Mouse (Mus musculus) spleen, adult 2 months (tissue): ENCODE data around the gene Gm45711. TPM values are rescaled to one million over a fixed set of nuclear protein-coding genes. Genes with fewer than 3 reads are reported as not detected.

Experiments
- DNase-seq, 2 experiments: peaks; one replicate each; pipeline versions ENCODE4 v3.0.0 to v3.0.0-alpha.2; 2012 to 2021; ENCODE audit warnings: low spot score in 2 of 2, low read depth in 1 of 2
- H3K27ac ChIP-seq: fragments of 200-500 bp; 2 replicates; pipeline ENCODE4 v1.5.1; 2012; ENCODE audit warnings: low read length, inconsistent platforms; ENCODE audit not compliant: insufficient read depth
- H3K27me3 ChIP-seq: fragments of 200-500 bp; 2 replicates; pipeline ENCODE4 v1.6.1; 2012; ENCODE audit warnings: mild to moderate bottlenecking, moderate library complexity, low read length, inconsistent platforms; ENCODE audit not compliant: control insufficient read depth, insufficient read depth
- H3K36me3 ChIP-seq: fragments of 200-500 bp; 2 replicates; pipeline ENCODE4 v1.6.1; 2012; ENCODE audit warnings: mild to moderate bottlenecking, low read length, inconsistent platforms; ENCODE audit not compliant: control insufficient read depth, insufficient read depth
- H3K4me1 ChIP-seq: fragments of 200-500 bp; 2 replicates; pipeline ENCODE4 v1.6.1; 2011; ENCODE audit warnings: inconsistent platforms; ENCODE audit not compliant: control insufficient read depth, insufficient read depth, insufficient read length
- H3K4me3 ChIP-seq: fragments of 200-500 bp; 2 replicates; pipeline ENCODE4 v1.5.1; 2011; ENCODE audit warnings: mild to moderate bottlenecking, inconsistent platforms; ENCODE audit not compliant: insufficient read depth, insufficient read length; ENCODE audit errors: extremely low read depth
- CTCF ChIP-seq: fragments of 200-500 bp; IDR thresholded peaks from 2 replicates; pipeline ENCODE4 v1.5.1; 2011; ENCODE audit warnings: mild to moderate bottlenecking, inconsistent platforms; ENCODE audit not compliant: insufficient read depth, insufficient read length, insufficient replicate concordance; ENCODE audit errors: extremely low read depth
- POLR2A ChIP-seq: fragments of 200-500 bp; IDR thresholded peaks from 2 replicates; pipeline ENCODE4 v1.6.1; 2011; ENCODE audit warnings: low read depth, low read length, inconsistent platforms
- WGBS: fragments of 180-500 bp; shearing (Covaris S2); methylation state at CpG from one replicate; pipeline ENCODE4 v1.1.7; 2018; 5-methylcytosine and 5-hydroxymethylcytosine counted together
- polyA plus RNA-seq: library from polyadenylated mRNA; depleted of rRNA; stranded (reverse); fragments of >200 nt; gene quantifications from 2 replicates; pipeline ENCODE4 v1.2.3, GENCODE M21; 2012; rRNA removed

Gm45711 gene
- polyA plus RNA-seq, 1 experiment: not detected

- 12% methylated on average over 10 of the region's 10 CpGs for WGBS
- TF ChIP-seq POLR2A: no peak
- no peak for TF ChIP-seq CTCF
- Histone ChIP-seq H3K4me3 (peak overlapping the region; percentile 32; the same call in 1 of the 2 replicates), H3K36me3 (peaks cover 32% of the 10 kb centered on the region), H3K27me3 (no peaks in the 10 kb centered on the region), H3K4me1 (peaks cover 20% of the 10 kb centered on the region), H3K27ac (peak overlapping the region; percentile 86)
- DNase-seq: peak in 1 of 2 experiments; percentile 68
These were observed 70.4 kb downstream of the Gm45711 start for GRCm38 (mm10) chr8:104239418-104239861.

GRCm38 (mm10) chr8:104234573-104234972 lies 75.3 kb downstream of the Gm45711 start:
- H3K27ac ChIP-seq: no peak overlapping the region
- peaks cover 14% of the 10 kb centered on the region; the same call in 1 of the 2 replicates for H3K4me1 ChIP-seq
- no peak overlapping the region for H3K4me3 ChIP-seq
- no peak for DNase-seq
- WGBS: 89% methylated on average over 6 of the region's 6 CpGs
- H3K27me3 ChIP-seq: no peaks in the 10 kb centered on the region
- H3K36me3 ChIP-seq: peaks cover 43% of the 10 kb centered on the region
- TF ChIP-seq POLR2A: no peak
- no peak for TF ChIP-seq CTCF

- Histone ChIP-seq H3K4me3 (no peak overlapping the region), H3K27me3 (no peaks in the 10 kb centered on the region), H3K4me1 (peaks cover 3% of the 10 kb centered on the region; the same call in 1 of the 2 replicates), H3K36me3 (peaks cover 51% of the 10 kb centered on the region), H3K27ac (peak overlapping the region; percentile 43)
- TF ChIP-seq POLR2A: no peak
- no peak for TF ChIP-seq CTCF
- peak in 1 of 2 experiments; percentile 37 for DNase-seq
- WGBS: 52% methylated on average over 5 of the region's 5 CpGs
These were observed 77.0 kb downstream of the Gm45711 start for GRCm38 (mm10) chr8:104232919-104233318.

GRCm38 (mm10) chr8:104232039-104232438 lies 77.8 kb downstream of the Gm45711 start:
- Histone ChIP-seq H3K36me3 (peaks cover 53% of the 10 kb centered on the region), H3K4me1 (peaks cover 3% of the 10 kb centered on the region; the same call in 1 of the 2 replicates), H3K4me3 (no peak overlapping the region), H3K27ac (no peak overlapping the region), H3K27me3 (no peaks in the 10 kb centered on the region)
- WGBS: 87% methylated on average over 4 of the region's 4 CpGs
- no peak for TF ChIP-seq POLR2A
- no peak for DNase-seq

Other genes with a start within 250 kb of the Gm45711 start
- gene Cdh5, start 208.5 kb downstream of the Gm45711 start, polyA plus RNA-seq: 23.3 and 23.4 TPM in 2 replicates
- gene Bean1, start 139.6 kb downstream of the Gm45711 start, polyA plus RNA-seq: 0.63 and 0.72 TPM in 2 replicates
- 42.5 and 51.1 TPM in 2 replicates for gene Tk2, start 61.5 kb downstream of the Gm45711 start, polyA plus RNA-seq
- 11.9 and 13.0 TPM in 2 replicates for gene Cklf, start 59.2 kb downstream of the Gm45711 start, polyA plus RNA-seq
- gene Cmtm2a, start 16.9 kb downstream of the Gm45711 start, polyA plus RNA-seq: not detected in 2 replicates
- gene Cmtm1, start 64 bp upstream of the Gm45711 start, polyA plus RNA-seq: not detected in 2 replicates
- gene Gm11020, start 11.5 kb upstream of the Gm45711 start, polyA plus RNA-seq: not detected in 2 replicates
- not detected in 2 replicates for gene Cmtm2b, start 12.1 kb upstream of the Gm45711 start, polyA plus RNA-seq
- gene Cmtm3, start 29.3 kb upstream of the Gm45711 start, polyA plus RNA-seq: 96.3 and 106 TPM in 2 replicates
- 4.8 and 5.6 TPM in 2 replicates for gene Cmtm4, start 85.7 kb upstream of the Gm45711 start, polyA plus RNA-seq
- 8.4 and 8.6 TPM in 2 replicates for gene Dync1li2, start 133.0 kb upstream of the Gm45711 start, polyA plus RNA-seq
- 0.23 and 0.25 TPM in 2 replicates for gene Terb1, start 199.8 kb upstream of the Gm45711 start, polyA plus RNA-seq
- 4.1 and 6.6 TPM in 2 replicates for gene Nae1, start 224.6 kb upstream of the Gm45711 start, polyA plus RNA-seq
- 1.4 and 1.9 TPM in 2 replicates for gene Car7, start 224.6 kb upstream of the Gm45711 start, polyA plus RNA-seq